Mouse (Mus musculus) cerebellum, postnatal 36 days (tissue): ENCODE measurements around the gene Mul1.

Experiments used
- DNase-seq, 2 experiments: peaks; one replicate each; pipeline ENCODE4 v3.0.0; 2021 to 2022; ENCODE audit warnings: mixed read lengths in 2 of 2

The Mul1 gene

DNA sequence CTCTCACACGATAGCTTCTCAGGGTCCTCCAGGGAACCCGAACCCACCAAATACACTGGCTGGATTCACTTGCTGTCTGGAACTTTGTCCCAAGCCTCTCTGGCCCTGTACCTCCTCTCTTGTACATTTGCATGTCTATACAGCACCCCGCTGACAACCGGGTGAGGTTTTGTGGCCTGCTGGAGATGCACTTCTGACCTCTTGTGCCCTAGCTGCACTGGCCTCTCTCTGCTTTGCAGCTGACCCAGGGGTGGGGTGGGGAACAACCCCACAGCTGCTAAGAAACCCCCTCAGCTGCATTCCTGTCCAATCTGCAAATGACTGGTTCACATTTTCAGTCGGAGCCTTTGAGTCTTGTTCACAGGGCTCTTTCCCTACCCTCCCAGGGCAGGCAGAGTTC, 10.5 kb downstream of the Mul1 start:
- DNase-seq, result no peak

DNA sequence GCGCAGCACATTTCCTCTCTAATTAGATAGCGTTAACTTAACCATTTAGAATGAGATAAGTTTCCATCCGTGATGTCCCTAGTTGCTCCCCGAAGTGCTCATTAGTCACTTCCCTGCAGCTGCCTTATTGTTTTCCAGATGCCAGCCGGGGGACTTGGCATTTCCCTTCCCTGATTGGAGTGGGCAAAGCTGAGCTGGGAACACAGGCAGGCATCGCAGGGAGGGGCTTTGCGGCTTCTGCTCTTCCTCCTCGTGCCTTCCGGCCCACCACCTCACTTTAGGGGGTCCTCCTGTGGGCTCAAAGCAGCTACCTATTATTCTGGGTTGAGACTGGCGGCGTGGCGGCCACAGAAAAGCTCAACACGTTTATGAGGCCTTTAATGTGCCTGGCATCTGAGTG, 12.5 kb downstream of the Mul1 start:
- no peak for DNase-seq

DNA sequence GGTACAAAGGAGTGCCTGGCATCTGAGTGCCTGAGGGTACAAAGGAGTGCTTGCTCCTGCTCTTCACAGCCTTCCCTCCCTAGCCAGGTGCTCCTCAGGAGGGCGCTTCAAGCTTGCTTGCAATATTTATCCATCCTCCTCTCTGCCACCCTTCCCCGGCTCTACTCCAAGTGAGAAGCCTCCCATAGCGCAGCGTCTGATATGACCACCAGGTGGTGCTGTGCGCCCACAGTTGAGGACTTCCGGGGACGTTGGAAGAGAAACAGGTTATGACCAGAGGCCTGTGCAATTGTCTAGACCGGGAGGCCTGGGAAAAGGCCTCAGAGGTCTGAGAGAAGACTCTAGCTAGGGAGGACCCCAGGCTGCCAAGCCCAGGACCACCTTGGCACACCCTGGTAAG, 12.9 kb downstream of the Mul1 start:
- DNase-seq, result peak; percentile 94 to 96

DNA sequence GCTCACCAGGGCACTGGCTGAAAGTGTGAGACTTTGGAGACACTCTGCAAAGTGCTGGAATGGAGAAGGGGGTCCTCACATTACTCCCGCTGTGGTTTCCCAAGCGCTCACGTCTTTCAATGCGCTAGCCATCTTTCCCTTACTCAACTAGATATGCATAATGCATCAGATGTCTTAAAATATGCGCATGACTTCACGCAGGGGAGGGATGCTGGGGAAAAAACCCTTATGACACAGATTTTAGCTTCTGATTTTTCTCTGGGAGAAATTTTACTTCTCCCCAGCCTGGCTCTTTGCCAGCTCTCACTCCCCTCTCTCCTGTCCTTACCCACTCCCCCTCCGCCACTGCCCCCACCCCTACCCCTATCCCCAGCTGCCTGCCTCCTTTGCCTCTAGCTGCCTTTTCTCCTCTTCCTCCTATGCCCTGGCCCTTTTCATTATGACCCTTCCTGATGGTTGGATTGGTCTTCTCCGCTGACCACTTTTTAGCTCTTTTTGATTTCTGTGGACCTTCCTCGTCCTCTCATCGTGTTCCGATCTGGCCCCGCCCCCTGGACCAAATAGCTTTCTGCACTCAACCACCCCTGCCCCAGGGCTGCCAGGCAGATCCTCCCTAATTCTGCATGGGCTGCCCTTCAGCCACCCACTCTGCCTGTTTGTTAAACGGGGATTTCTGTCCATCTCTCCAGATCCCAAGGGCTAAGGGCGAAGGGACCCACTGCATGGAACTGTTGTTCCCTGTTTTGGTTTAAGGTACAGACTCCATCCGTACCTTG, 13.5 kb downstream of the Mul1 start:
- DNase-seq, result no peak

DNA sequence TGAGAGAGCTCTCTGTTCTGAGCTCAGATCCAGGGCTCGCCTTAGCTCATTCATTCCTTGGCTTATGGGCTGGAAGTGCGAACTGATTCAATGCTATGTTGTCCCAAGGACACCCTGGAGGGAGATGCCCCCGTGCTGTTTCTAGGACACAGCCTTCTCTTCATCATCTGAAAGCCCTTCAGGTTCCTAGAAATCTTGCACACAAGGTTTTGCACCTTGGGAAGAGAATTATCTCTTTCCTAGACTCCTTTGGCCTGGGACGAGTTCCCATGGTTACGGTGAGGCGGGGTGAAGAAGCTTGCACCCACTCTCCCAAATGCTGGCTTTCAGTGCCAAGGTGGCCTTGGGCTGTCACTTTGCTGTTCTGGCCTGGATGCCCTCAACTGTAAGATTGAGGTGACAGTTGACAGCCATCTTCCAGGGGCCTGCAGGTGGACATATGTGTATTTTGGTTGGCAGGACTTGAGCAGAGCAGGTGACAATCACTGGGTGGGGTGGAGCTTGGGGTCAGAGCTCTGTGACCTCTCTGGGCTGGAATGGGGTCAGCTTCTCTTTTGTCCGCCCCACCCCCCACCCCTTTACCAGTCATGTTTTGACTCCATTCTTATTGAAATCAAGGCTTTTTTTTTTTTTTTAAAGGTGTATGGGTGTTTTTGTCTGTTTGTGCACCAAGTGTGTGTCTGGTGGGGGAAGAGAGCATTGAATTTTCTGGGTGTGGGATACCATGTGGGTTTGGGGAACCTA, 14.6 kb downstream of the Mul1 start:
- no peak for DNase-seq

DNA sequence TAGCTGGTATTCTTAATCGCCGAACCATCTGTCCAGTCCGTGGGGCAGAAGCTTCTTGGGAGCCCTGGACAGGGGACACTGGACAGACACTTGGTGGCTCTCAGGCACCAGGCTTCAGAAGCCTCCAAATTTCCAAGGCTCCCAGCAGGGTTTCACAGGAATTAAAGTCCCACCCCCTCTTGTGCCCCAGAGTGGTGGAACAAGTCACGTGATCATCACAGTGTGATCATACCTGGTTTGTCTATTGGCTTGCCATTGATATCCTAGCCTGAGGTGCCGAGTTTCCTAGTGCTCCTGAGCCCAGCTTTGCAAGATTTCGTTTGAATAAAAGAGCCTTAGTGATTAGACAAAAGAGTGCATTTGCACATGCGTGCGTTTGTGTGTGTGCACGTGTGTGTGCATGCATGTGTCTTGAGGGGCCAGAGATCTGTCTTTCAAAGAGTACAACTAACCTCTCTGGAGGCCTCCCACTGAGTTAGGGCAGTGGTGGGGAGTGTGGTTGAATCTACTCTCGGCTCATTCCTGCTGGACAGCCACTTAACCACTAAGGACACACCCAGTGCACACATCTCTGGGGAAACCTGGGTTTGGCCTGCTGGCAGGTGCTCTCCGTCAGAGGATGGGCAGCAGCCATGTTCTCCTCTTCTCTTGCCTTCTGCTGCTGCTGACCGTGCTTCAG, 15.3 kb downstream of the Mul1 start:
- DNase-seq, result no peak

DNA sequence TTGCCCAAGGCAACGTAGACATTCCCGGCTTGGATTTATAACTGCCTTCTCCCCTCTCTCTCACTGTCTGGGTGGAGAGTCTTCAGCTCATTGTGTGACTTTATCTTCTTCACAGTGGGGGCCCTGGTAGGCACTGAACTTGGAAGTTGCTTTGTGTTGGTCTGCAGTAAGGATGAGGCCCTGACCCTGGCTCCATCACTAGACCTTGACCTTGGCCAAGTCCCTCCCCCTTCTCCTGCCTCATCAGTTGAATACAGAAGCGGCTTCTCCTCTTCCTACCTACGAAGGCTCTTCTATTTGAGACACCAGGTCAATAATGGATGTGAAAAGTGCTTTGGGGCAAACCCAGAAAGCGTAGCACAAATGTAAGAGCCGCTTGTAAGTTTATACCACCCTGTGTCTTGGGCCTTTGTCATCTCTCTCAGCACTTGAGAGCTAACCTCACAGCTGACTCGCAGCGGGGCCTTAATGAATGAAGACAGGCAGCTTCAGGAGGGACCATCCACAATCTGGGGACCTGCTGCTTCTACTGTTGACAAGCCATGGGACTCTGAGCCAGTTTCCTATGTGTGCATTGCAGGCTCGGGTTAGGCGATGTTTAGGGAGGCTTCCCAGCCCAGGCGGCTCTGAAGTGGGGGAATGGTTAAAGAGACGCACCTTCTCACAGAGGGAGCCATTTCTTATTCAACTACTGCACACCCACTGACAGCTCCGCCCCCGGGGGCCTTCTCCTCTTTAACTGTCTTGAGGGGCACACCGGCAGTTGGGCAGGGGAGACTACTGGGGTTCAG, 18.0 kb downstream of the Mul1 start:
- peak in 1 of 2 experiments; percentile 19 for DNase-seq

DNA sequence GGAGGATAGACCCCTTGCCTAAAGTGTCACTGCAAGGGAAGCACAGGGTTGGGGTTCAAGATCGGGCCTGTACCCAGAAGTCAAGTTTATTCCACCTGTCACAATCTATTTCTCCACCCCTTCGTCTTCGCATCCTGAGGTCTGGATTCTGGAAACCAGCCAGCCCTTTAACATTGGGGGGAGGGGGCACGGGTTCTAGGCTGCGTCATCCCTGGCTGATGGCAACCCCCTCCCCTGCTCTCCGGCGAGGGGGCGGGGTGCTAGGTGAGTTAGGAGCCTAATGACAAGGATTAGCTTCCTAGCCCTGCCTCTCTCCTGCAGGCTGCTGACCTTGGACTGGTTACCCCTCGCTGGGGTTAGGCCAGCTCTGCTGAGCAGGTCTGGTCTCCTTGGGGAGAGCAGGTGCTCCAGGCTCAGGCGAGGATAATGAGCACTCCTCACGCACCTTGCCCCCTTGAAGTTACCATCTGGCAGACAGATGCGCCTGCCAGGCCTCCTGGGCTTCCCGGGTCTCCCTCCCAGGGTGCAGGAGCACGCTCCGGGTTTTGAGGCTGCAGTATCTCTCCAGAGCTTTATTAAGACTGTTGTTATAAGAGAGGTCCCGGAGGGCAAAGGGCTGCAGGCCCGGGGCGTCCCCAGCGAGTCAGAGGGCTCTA, 18.8 kb downstream of the Mul1 start:
- DNase-seq, result peak in 1 of 2 experiments; percentile 43

DNA sequence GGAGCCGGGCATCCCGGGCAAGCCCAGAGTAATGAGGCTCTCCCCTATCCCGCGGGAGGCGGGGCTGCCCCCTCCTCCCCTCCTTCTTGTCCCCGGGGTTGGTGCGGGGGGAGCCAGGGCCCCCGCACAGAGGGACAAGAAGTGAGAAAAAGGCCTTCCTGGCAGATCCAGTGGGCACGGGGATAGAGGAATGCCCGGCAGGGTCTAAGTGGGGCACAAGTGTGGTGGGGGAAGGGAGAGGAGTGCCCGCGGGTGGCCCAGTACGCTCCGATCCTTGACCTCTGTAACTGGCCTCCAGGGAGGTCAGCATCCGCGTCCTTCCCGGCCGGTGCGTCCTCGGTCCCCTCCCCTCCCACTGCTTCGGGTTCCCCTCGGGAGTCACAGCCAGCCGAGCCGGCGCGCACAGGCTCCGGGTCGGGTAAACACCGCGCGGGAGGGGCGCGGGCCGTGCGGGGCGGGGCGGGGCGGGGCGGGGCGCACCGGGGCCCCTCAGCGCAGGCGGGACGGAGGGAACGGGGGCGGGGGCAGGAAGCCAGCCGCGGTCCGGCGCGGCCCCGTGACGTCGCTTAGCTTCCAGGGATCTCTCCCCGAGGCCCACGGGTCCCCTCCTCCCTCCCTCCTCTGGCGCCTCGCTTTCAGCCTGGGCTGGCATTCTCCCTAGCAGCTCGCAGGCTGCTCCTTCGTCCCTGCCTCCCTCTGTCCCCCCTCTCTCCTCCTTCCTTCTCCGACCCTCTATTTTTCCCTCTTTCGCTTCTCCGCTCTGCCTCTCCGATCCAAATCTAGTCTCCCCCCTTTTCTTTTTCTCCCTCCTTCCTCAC, 19.5 kb downstream of the Mul1 start, which contains the start of gene Camk2n1:
TSS of gene Camk2n1 (plus strand) at position 562 of the 818 bp plus-strand sequence.
- peak; percentile 76 to 89 for DNase-seq

DNA sequence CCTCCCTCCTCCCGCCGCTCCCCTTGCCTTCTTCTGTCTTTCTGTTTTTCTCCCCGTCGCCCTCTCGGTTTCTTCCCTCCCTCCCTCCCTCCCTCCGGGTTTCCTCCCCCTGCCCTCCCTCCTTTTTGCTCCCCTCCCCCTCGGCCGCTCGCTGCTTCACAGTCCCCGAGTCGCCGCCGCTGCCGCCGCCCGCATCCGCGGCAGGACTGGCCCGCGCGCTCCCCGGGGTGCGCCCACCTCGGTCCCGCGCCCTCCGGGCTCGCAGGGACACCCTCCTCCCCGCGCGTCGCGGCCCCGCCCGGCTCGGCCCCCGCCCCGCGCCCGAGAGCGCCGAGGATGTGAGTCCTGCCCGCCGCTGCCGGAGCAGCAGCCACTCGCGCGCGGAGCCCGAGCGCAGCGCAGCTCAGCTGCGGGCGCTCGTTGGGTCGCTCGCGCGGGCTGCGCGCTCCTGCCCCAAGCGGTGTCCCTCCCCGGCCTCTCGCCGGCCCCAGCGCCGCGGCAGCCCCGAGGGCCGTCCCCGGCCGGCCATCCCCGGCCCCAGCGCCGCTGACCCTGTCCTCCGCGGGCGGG, 20.2 kb downstream of the Mul1 start:
- DNase-seq, result peak; percentile 60 to 72

DNA sequence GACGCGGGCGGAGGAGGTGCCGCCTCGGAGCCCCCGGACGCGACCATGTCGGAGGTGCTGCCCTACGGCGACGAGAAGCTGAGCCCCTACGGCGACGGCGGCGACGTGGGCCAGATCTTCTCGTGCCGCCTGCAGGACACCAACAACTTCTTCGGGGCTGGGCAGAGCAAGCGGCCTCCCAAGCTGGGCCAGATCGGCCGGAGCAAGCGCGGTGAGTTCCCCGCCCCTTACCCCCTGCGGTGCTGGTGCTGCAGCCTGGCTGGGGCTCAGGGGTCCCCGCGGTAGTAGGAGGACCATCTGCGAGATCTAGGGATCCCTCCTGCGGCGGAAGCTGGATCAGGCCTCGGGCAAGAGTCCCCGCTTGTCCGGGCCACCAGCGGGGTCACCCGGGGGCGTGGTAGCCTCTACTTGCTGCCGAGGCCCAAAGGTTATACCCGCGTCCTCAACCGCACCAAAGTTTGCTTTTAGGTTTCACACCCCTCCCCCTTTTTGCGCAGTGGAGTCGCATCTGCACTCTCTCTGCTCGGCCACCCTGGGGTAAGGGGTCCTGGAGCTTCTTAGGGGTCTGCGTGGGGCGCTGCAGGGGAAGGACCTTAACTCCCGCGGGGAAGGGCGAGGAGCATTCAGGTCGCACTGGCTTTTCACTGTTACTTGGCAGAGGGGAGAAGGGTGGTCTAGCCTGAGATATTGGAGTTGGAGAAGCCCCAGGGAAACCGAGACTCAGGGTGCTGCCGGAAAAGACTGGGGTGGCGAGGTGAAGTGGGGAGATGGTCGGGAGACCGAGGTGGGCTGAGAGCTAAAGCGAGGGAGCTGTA, 20.9 kb downstream of the Mul1 start:
- peak in 1 of 2 experiments; percentile 71 for DNase-seq

DNA sequence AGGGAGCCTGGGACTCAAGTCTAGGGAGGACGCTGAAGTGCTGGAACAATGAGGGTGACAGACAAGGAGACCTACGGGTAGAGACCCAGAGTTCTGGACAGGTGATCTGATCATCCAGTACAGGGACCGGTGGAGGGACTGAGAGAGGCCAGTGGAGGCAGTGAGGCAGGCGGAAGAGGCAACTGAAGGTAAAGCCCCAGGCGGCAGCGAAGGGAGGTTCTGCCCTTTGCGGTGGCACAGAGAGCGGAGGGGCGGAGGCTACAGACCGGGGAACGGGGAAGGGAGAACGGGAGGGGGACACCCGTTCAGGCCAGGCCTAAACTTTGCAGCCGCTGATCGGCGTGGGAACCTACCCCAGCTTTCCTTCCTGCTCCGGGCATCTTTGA, 21.5 kb downstream of the Mul1 start:
- DNase-seq, result peak; percentile 34 to 36

DNA sequence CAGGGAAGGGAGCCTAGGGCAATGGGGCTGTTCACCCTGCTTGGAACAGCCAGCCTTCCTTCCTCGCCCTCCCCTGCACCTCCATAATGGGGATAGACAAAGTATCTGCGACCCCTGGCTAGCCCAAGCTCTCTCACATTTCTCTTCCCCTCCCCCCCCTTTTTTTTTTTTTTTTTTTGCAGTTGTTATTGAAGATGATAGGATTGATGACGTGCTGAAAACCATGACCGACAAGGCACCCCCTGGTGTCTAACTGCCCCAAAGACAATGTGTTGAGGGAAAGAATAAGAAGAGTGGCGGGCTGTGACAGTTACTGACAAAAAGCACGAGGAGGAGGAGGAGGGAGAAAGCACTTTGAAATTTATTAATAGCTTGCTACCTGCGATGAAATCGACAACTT, 22.1 kb downstream of the Mul1 start:
- DNase-seq, result no peak

DNA sequence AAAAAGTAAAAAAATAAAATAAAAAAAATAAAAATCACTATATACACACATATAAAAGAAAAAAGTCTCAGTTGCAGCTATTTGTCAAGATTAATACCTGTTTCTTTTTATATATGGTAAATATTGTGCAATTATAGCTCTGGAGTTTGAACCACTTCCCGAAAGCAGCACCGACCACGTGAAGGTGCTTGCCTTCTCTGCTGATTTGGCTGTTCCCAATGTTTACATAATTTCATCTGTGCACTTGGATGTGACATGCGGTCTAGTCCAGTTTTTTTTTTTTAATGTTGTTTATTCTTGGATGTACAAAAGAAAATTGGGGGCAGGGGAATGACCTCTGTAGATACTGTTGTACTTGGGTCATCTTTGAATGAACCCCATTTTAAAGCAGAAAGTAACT, 22.6 kb downstream of the Mul1 start:
- DNase-seq, result no peak

DNA sequence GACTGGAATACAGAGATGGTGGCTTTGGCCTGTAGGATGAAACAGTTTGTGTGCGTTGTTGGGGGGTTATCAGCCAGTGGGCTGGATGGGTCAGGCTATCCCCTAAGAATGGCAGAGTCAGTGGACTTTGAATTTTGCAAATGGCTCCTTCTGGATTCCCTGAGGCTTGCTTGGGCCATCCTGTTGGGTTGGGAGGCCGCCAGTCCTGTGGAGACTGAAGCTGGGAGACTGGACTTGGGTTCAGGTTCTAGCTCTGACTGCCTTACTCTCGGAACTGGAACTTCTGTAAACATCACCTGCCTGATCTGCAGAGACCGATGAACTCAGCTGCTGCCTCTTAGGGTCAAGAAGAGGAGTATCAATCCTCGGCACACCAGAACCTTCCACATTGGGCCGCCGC, 23.7 kb downstream of the Mul1 start:
- no peak for DNase-seq

DNA sequence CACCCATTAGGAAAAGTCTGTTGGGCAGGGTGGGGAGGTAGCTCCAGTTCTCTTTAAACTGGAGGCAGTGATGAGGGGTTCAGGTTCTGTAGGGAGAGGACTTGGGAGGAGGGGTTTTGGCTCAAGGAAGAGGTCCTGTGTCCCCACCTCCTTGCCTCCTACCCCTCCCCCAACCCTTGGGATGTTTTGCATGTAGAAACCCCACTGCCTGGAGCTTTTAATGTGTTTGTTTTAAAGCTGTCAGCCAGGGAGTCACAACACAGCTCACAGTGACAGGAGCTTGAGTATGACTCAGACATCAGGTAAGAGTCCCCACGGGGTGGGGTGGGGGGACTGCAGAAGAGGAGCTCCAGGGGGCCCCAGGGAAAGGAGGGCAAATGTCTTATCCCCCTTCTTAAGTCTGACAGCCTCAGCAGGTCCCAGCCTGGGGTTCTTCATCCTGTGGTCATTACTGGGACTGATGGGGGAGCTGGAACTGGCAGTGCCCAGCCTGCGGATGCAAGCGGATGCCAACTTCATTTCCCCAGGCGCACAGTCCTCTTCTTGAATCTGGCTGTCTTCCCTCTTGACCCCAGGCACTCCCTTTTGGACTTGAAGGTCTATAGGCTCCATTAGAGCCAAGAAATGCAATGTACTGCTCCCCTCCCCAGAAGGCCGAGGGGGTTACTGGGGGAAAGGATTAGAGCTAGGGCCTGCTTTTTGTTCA, 24.4 kb downstream of the Mul1 start:
- DNase-seq, result no peak

DNA sequence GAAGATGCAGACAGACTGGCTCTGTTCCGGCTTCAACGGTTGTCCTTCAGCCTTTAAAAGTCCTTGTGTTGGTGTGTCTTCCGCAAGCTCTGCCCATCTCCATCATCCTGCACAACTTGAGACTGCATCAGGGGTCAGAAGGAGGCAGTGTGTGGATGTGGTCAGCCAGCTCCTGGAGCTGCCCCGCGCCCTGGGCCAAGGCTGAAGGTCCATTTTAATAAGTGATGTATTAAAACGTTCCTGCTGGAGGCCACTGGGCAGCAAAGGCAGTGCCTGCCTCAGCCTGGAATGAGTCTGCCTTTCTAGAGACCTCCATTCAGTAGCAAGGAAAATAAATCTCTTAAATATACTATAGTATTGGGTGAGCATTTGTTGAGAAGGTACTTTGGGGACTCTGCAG, 25.3 kb downstream of the Mul1 start:
- DNase-seq, result no peak

DNA sequence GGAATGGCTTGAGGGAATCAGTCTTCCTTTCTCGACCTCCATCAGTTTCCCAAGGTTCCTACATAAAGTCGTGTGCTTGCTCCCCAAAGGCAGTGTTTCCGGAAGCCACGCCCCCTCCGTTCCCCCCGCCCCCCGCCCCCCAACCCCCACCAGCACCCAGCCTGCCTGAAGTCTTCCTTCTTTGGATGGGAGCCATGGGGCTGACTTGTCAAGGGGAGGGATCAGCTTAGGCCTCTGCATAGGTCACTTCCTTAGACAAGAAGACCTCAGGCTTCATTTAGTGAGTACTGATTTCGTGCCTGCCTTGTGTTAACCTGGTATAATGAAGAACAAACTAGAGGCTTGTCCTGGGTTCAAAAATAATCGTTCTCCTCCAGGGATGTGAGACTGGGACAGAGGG, 26.4 kb downstream of the Mul1 start:
- DNase-seq, result no peak

DNA sequence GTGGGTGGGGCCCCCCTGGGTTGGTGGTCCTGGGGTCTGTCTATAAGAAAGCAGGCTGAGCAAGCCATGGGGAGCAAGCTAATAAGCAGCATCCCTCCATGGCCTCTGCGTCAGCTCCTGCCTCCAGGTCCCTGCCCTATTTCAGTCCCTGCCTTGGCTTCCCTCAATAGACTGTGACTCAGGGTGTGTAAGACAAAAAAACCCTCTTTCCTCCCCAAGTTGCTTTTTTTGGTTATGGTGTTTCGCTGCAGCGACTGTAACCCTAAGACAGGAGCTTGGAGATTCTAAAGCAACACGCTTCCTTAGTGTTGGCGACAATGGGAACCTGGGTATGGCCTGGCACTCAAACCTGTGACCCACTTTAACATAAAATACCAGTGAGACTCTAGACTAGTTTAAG, 27.0 kb downstream of the Mul1 start:
- DNase-seq, result no peak
